Mouse (Mus musculus) cerebellum, adult (tissue): ENCODE measurements around the gene 1700010I14Rik.

Experiments used
- ATAC-seq: cut with Nextera tagmentation; 2 replicates; pipeline ENCODE4 v1.9.2; 2017; ENCODE audit warnings: mild to moderate bottlenecking, moderate library complexity, mixed read lengths; ENCODE audit not compliant: insufficient number of reproducible peaks, low FRiP score, low TSS enrichment

The 1700010I14Rik gene

GRCm38 (mm10) chr17:9004516-9004915 lies 16.4 kb downstream of the 1700010I14Rik start:
- no peak for ATAC-seq

- peak; percentile 59 for ATAC-seq
These were observed 35.2 kb downstream of the 1700010I14Rik start for GRCm38 (mm10) chr17:9023198-9023942.

GRCm38 (mm10) chr17:9030181-9030580 lies 42.0 kb downstream of the 1700010I14Rik start:
- no peak for ATAC-seq

- peak; percentile 83 for ATAC-seq
These were observed 43.4 kb downstream of the 1700010I14Rik start for GRCm38 (mm10) chr17:9031241-9032141.

- ATAC-seq, result peak; percentile 89
These were observed 44.4 kb downstream of the 1700010I14Rik start for GRCm38 (mm10) chr17:9032362-9033044.

GRCm38 (mm10) chr17:9033511-9033910 lies 45.4 kb downstream of the 1700010I14Rik start:
- no peak for ATAC-seq

- no peak for ATAC-seq
These were observed 47.6 kb downstream of the 1700010I14Rik start for GRCm38 (mm10) chr17:9035561-9036348.

- ATAC-seq, result no peak
These were observed 54.6 kb downstream of the 1700010I14Rik start for GRCm38 (mm10) chr17:9042723-9043122.

GRCm38 (mm10) chr17:9052441-9052980 lies 64.4 kb downstream of the 1700010I14Rik start:
- ATAC-seq, result no peak

- peak; percentile 56; the same call in 1 of the 2 replicates for ATAC-seq
These were observed 71.3 kb downstream of the 1700010I14Rik start for GRCm38 (mm10) chr17:9059360-9059932.
